Mouse (Mus musculus) midbrain, embryonic 10.5 days (tissue): ENCODE measurements at regions not wholly inside any gene's neighbourhood (a gene's known extent, or its start where the extent isn't known, plus 50 kb on each side); places are given as distances from the start of the nearest gene placed in this dataset.

Experiments
- DNase-seq: peaks from one replicate; pipeline ENCODE4 v3.0.0-alpha.2; 2017; ENCODE audit warnings: low spot score
- H3K27ac ChIP-seq: fragments of 300-500 bp; sonication (generic); replicated peaks from 2 replicates; pipeline ENCODE4 v1.5.1; 2016; ENCODE audit warnings: mild to moderate bottlenecking
- H3K27me3 ChIP-seq: fragments of 300-500 bp; sonication (generic); 2 replicates; pipeline ENCODE4 v1.6.1; 2016; ENCODE audit warnings: low read depth, mild to moderate bottlenecking; ENCODE audit not compliant: poor library complexity, severe bottlenecking
- H3K36me3 ChIP-seq: fragments of 300-500 bp; sonication (generic); 2 replicates; pipeline ENCODE4 v1.6.1; 2016; ENCODE audit warnings: mild to moderate bottlenecking, moderate library complexity
- H3K4me1 ChIP-seq: fragments of 300-500 bp; sonication (generic); 2 replicates; pipeline ENCODE4 v1.6.1; 2016
- H3K4me3 ChIP-seq: fragments of 300-500 bp; sonication (generic); 2 replicates; pipeline ENCODE4 v1.5.1; 2016; ENCODE audit warnings: mild to moderate bottlenecking, moderate library complexity
- H3K9me3 ChIP-seq: fragments of 300-500 bp; sonication (generic); replicated peaks from 2 replicates; pipeline ENCODE4 v1.6.1; 2016; ENCODE audit warnings: mild to moderate bottlenecking
- WGBS: fragments of 180-500 bp; shearing (Covaris S2); methylation state at CpG from one replicate; pipeline ENCODE4 v1.1.7; 2016; 5-methylcytosine and 5-hydroxymethylcytosine counted together

- WGBS: 81% methylated on average over 8 of the region's 8 CpGs
- H3K36me3 ChIP-seq: no peaks in the 10 kb centered on the region
- no peaks in the 10 kb centered on the region for H3K27me3 ChIP-seq
- no peaks in the 10 kb centered on the region for H3K4me1 ChIP-seq
- no peaks in the 10 kb centered on the region for H3K9me3 ChIP-seq
- no peak overlapping the region for H3K27ac ChIP-seq
- no peak overlapping the region for H3K4me3 ChIP-seq
- no peak for DNase-seq
These were observed 155.9 kb downstream of the Suds3 start for GRCm38 (mm10) chr5:116960041-116960440.

- no peak for DNase-seq
- no peaks in the 10 kb centered on the region for H3K36me3 ChIP-seq
- H3K4me1 ChIP-seq: no peaks in the 10 kb centered on the region
- H3K27ac ChIP-seq: no peak overlapping the region
- 84% methylated on average over 5 of the region's 5 CpGs for WGBS
- H3K27me3 ChIP-seq: no peaks in the 10 kb centered on the region
- H3K4me3 ChIP-seq: no peak overlapping the region
- H3K9me3 ChIP-seq: no peaks in the 10 kb centered on the region
These were observed 157.8 kb downstream of the Suds3 start for GRCm38 (mm10) chr5:116958141-116958540.

GRCm38 (mm10) chr5:116956572-116956971 lies 159.3 kb downstream of the Suds3 start:
- H3K27ac ChIP-seq: no peak overlapping the region
- H3K27me3 ChIP-seq: no peaks in the 10 kb centered on the region
- no peak overlapping the region for H3K4me3 ChIP-seq
- no peaks in the 10 kb centered on the region for H3K4me1 ChIP-seq
- no peaks in the 10 kb centered on the region for H3K9me3 ChIP-seq
- DNase-seq: no peak
- WGBS: 77% methylated on average over 13 of the region's 13 CpGs
- H3K36me3 ChIP-seq: no peaks in the 10 kb centered on the region

- H3K36me3 ChIP-seq: no peaks in the 10 kb centered on the region
- no peaks in the 10 kb centered on the region for H3K27me3 ChIP-seq
- WGBS: 10% methylated on average over 4 of the region's 4 CpGs
- no peaks in the 10 kb centered on the region for H3K4me1 ChIP-seq
- no peak overlapping the region for H3K4me3 ChIP-seq
- H3K9me3 ChIP-seq: no peaks in the 10 kb centered on the region
- no peak for DNase-seq
- H3K27ac ChIP-seq: no peak overlapping the region
These were observed 165.5 kb downstream of the Suds3 start for GRCm38 (mm10) chr5:116950280-116950881.

- Histone ChIP-seq H3K4me1 (no peaks in the 10 kb centered on the region), H3K27me3 (no peaks in the 10 kb centered on the region), H3K36me3 (no peaks in the 10 kb centered on the region), H3K4me3 (no peak overlapping the region), H3K9me3 (no peaks in the 10 kb centered on the region), H3K27ac (no peak overlapping the region)
- 77% methylated on average over 5 of the region's 5 CpGs for WGBS
- no peak for DNase-seq
These were observed 181.3 kb downstream of the Suds3 start for GRCm38 (mm10) chr5:116934585-116934984.

GRCm38 (mm10) chr5:116934151-116934550 lies 181.8 kb downstream of the Suds3 start:
- Histone ChIP-seq H3K36me3 (no peaks in the 10 kb centered on the region), H3K4me1 (no peaks in the 10 kb centered on the region), H3K27ac (no peak overlapping the region), H3K9me3 (no peaks in the 10 kb centered on the region), H3K27me3 (no peaks in the 10 kb centered on the region), H3K4me3 (no peak overlapping the region)
- no peak for DNase-seq
- 70% methylated on average over 2 of the region's 3 CpGs for WGBS

GRCm38 (mm10) chr5:116933105-116933504 lies 182.8 kb downstream of the Suds3 start:
- no peaks in the 10 kb centered on the region for H3K9me3 ChIP-seq
- no peaks in the 10 kb centered on the region for H3K4me1 ChIP-seq
- H3K27ac ChIP-seq: no peak overlapping the region
- no peaks in the 10 kb centered on the region for H3K27me3 ChIP-seq
- H3K36me3 ChIP-seq: no peaks in the 10 kb centered on the region
- 93% methylated on average over 5 of the region's 5 CpGs for WGBS
- no peak for DNase-seq
- no peak overlapping the region for H3K4me3 ChIP-seq

GRCm38 (mm10) chr5:116923761-116924160 lies 192.2 kb downstream of the Suds3 start:
- Histone ChIP-seq H3K36me3 (no peaks in the 10 kb centered on the region), H3K27me3 (no peaks in the 10 kb centered on the region), H3K9me3 (no peaks in the 10 kb centered on the region), H3K27ac (no peak overlapping the region), H3K4me1 (0 out of 2 replicates have a peak, but pooled peaks cover 4% of the 10 kb centered on the region), H3K4me3 (no peak overlapping the region)
- 78% methylated on average over 4 of the region's 4 CpGs for WGBS
- DNase-seq: no peak

- H3K36me3 ChIP-seq: no peaks in the 10 kb centered on the region
- no peaks in the 10 kb centered on the region for H3K27me3 ChIP-seq
- 88% methylated on average over 17 of the region's 17 CpGs for WGBS
- H3K4me3 ChIP-seq: no peak overlapping the region
- H3K4me1 ChIP-seq: 0 out of 2 replicates have a peak, but pooled peaks cover 4% of the 10 kb centered on the region
- DNase-seq: no peak
- no peaks in the 10 kb centered on the region for H3K9me3 ChIP-seq
- no peak overlapping the region for H3K27ac ChIP-seq
These were observed 193.7 kb downstream of the Suds3 start for GRCm38 (mm10) chr5:116922059-116922671.

- no peaks in the 10 kb centered on the region for H3K9me3 ChIP-seq
- H3K4me1 ChIP-seq: no peaks in the 10 kb centered on the region
- no peaks in the 10 kb centered on the region for H3K36me3 ChIP-seq
- peak; percentile 19 for DNase-seq
- no peak overlapping the region for H3K27ac ChIP-seq
- no peaks in the 10 kb centered on the region for H3K27me3 ChIP-seq
- H3K4me3 ChIP-seq: no peak overlapping the region
- WGBS: 42% methylated on average over 12 of the region's 12 CpGs
These were observed 201.0 kb downstream of the Suds3 start for GRCm38 (mm10) chr5:116914876-116915275.

GRCm38 (mm10) chr5:116900846-116901245 lies 215.1 kb downstream of the Suds3 start:
- Histone ChIP-seq H3K27me3 (no peaks in the 10 kb centered on the region), H3K27ac (no peak overlapping the region), H3K4me3 (no peak overlapping the region), H3K4me1 (no peaks in the 10 kb centered on the region), H3K9me3 (no peaks in the 10 kb centered on the region; the same call in 1 of the 2 replicates), H3K36me3 (no peaks in the 10 kb centered on the region)
- WGBS: 89% methylated on average over 5 of the region's 5 CpGs
- no peak for DNase-seq

- no peak for DNase-seq
- Histone ChIP-seq H3K4me3 (no peak overlapping the region), H3K4me1 (no peaks in the 10 kb centered on the region), H3K27ac (no peak overlapping the region), H3K27me3 (no peaks in the 10 kb centered on the region), H3K9me3 (no peaks in the 10 kb centered on the region), H3K36me3 (no peaks in the 10 kb centered on the region)
- 84% methylated on average over 5 of the region's 5 CpGs for WGBS
These were observed 218.5 kb downstream of the Suds3 start for GRCm38 (mm10) chr5:116897391-116897790.

- 71% methylated on average over 12 of the region's 12 CpGs for WGBS
- H3K4me3 ChIP-seq: no peak overlapping the region
- H3K27ac ChIP-seq: no peak overlapping the region
- no peaks in the 10 kb centered on the region for H3K27me3 ChIP-seq
- no peaks in the 10 kb centered on the region for H3K4me1 ChIP-seq
- H3K9me3 ChIP-seq: no peaks in the 10 kb centered on the region
- H3K36me3 ChIP-seq: no peaks in the 10 kb centered on the region
- no peak for DNase-seq
These were observed 220.7 kb downstream of the Suds3 start for GRCm38 (mm10) chr5:116895036-116895783.
